Mouse (Mus musculus) limb, embryonic 14.5 days (tissue): ENCODE results near the gene Slc1a2. TPM values are rescaled to one million over a fixed set of nuclear protein-coding genes. Genes with fewer than 3 reads are reported as not detected.

Experiments
- ATAC-seq: fragments of 200-750 bp; cut with Nextera tagmentation; 2 replicates; pipeline ENCODE4 v1.8.0; 2017; ENCODE audit warnings: low read depth, moderate number of reproducible peaks, moderate TSS enrichment; ENCODE audit not compliant: low FRiP score
- DNase-seq: peaks from one replicate; pipeline ENCODE4 v3.0.0-alpha.2; 2015; ENCODE audit warnings: low spot score
- H3K27ac ChIP-seq: fragments of 300-500 bp; sonication (generic); replicated peaks from 2 replicates; pipeline ENCODE4 v1.5.1; 2014; ENCODE audit warnings: low read depth, mild to moderate bottlenecking, low read length, moderate library complexity, mixed read lengths
- H3K27me3 ChIP-seq: fragments of 300-500 bp; sonication (generic); 2 replicates; pipeline ENCODE4 v1.6.1; 2014; ENCODE audit warnings: low read length, mixed read lengths; ENCODE audit not compliant: control insufficient read depth, insufficient read depth
- H3K36me3 ChIP-seq: fragments of 300-500 bp; sonication (generic); 2 replicates; pipeline ENCODE4 v1.6.1; 2014; ENCODE audit warnings: mild to moderate bottlenecking, low read length, moderate library complexity, mixed read lengths; ENCODE audit not compliant: control insufficient read depth, insufficient read depth
- H3K4me1 ChIP-seq: fragments of 300-500 bp; sonication (generic); 2 replicates; pipeline ENCODE4 v1.6.1; 2014; ENCODE audit warnings: antibody characterized with exemption, low read length, mixed read lengths; ENCODE audit not compliant: control insufficient read depth, insufficient read depth
- H3K4me2 ChIP-seq: fragments of 300-500 bp; sonication (generic); replicated peaks from 2 replicates; pipeline ENCODE4 v1.6.1; 2014; ENCODE audit warnings: low read depth, mild to moderate bottlenecking, low read length, moderate library complexity; ENCODE audit not compliant: severe bottlenecking
- H3K4me3 ChIP-seq: fragments of 300-500 bp; sonication (generic); replicated peaks from 2 replicates; pipeline ENCODE4 v1.5.1; 2014; ENCODE audit warnings: low read length
- H3K9ac ChIP-seq: fragments of 300-500 bp; sonication (generic); 2 replicates; pipeline ENCODE4 v1.6.1; 2014; ENCODE audit warnings: mild to moderate bottlenecking, low read depth, low read length, moderate library complexity; ENCODE audit not compliant: severe bottlenecking
- H3K9me3 ChIP-seq: fragments of 300-500 bp; sonication (generic); 2 replicates; pipeline ENCODE4 v1.6.1; 2016; ENCODE audit warnings: low read length; ENCODE audit not compliant: control insufficient read depth
- POLR2A ChIP-seq: fragments of 200-500 bp; IDR thresholded peaks from 2 replicates; pipeline ENCODE4 v1.8.0; 2012; ENCODE audit warnings: inconsistent platforms, mild to moderate bottlenecking, moderate library complexity, borderline replicate concordance; ENCODE audit not compliant: insufficient read depth, insufficient read length; ENCODE audit errors: extremely low read depth
- WGBS: fragments of 180-500 bp; shearing (Covaris S2); extraction: QIAGEN DNeasy Blood & Tissue Kit; methylation state at CpG from one replicate; pipeline ENCODE4 v1.1.7; 2014; 5-methylcytosine and 5-hydroxymethylcytosine counted together
- polyA plus RNA-seq, 2 experiments: library from polyadenylated mRNA; depleted of rRNA in 1 of 2; stranded (reverse) in 1 of 2; unstranded in 1 of 2; fragments of >200 nt; fragmentation: Nextera tagmentation in 1 of 2; extraction: Ambion mirVana in 1 of 2; gene quantifications; 2 replicates each; pipeline versions ENCODE4 v1.2.1 to v1.2.3; 2012 to 2014

Slc1a2 gene
- polyA plus RNA-seq, 2 experiments, result 0.89 to 1.6 TPM

DNA sequence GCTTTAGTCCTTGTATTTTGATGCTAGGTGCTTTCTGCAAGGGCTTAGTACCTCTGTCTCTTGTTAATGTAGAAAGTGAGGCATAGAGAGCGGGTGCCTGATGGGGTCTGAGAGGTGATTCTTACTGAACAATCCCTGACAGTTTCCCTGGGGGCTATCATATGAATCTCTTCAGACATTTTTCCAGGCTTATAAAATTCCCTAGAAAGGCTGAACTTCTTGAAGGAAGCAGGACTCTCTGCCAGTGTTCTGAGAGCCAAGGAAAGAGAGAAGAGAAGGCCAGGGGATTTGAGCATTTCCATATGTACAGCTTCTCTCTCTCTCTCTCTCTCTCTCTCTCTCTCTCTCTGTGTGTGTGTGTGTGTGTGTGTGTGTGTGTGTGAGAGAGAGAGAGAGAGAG is 151.0 kb downstream of the Slc1a2 start:
- ATAC-seq (no peak), DNase-seq (peak; percentile 42)
- Histone ChIP-seq H3K9ac (no peak overlapping the region), H3K9me3 (no peaks in the 10 kb centered on the region), H3K4me1 (peaks cover 7% of the 10 kb centered on the region; the same call in 1 of the 2 replicates), H3K4me3 (no peak overlapping the region), H3K36me3 (no peaks in the 10 kb centered on the region), H3K4me2 (no peak overlapping the region), H3K27me3 (no peaks in the 10 kb centered on the region), H3K27ac (no peak overlapping the region)
- 55% methylated on average over 1 of the region's 1 CpGs for WGBS
- no peak for TF ChIP-seq POLR2A

DNA sequence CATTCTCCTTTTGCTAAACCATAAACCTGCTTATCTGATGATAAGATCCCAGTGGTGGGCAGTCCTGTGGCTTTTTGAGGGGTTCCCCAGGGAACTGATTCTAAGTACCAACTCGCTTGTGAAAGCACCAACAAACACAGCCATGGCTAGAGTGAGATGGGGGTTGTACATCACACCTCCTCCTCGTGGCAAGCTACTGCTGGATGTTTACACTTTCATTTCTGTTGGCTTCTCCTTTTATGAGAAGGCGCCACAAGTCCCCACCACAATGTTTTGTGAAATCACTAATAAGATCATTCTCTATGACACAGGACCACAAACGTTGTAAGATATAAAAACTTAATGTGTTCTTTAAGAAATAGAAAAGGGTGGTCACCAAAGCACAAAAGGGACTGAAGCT is 154.3 kb downstream of the Slc1a2 start:
- no peak overlapping the region for H3K27ac ChIP-seq
- DNase-seq (no peak), ATAC-seq (no peak)
- no peaks in the 10 kb centered on the region for H3K36me3 ChIP-seq
- H3K4me3 ChIP-seq, result no peak overlapping the region
- peaks cover 7% of the 10 kb centered on the region; the same call in 1 of the 2 replicates for H3K4me1 ChIP-seq
- H3K27me3 ChIP-seq, result no peaks in the 10 kb centered on the region
- no peak for TF ChIP-seq POLR2A
- no peaks in the 10 kb centered on the region for H3K9me3 ChIP-seq
- H3K9ac ChIP-seq, result no peak overlapping the region
- 63% methylated on average over 4 of the region's 4 CpGs for WGBS
- H3K4me2 ChIP-seq, result no peak overlapping the region

DNA sequence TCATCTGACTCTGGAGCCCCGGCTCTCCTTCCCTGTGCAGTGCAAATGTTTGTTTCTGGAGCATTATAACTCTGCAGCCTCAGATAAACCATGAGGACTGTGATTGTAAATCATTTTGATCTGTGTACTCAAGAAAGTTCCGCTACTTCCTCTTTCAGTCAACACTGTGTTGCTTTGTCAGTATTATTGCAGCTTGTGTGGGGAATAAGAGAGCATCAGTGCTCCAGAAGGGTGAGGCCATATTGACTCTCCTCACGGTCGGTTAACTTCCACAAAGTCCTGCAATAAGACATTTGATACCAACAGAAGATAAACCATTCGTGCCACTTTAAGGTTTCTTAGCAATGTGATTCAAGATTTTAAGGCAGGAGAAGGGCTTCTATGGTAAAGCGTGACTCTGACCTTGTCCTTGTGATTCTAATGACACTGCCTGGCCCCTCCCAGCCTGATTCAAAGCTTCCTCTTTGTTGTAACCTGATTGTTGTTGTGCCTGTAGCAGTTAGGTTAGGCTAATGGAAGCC is 156.9 kb downstream of the Slc1a2 start:
- H3K4me1 ChIP-seq, result peaks cover 5% of the 10 kb centered on the region
- no peak for ATAC-seq
- WGBS, result 68% methylated on average over 6 of the region's 6 CpGs

DNA sequence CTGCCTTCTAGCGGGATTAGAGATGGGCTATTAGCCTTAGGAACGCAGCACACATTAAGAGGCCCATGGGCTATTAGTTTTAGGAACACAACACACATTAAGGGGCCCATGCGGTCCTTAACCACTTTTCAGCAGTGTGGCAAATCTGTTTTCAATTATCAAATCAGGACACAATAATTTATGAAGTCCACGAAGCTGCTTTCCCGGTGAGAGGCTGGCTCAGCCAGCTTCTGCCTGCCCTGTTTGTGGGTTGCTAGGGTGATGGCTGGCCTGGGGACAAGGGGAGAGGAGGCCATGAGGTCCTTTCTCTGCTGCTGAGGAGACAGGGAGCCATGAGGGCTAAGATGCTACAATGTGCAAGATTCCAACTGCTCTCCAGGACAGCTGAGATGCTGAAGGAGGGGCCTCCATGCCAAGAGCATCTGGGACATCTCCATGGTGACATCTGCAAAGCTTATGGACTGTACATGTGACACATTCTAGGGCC is 161.8 kb downstream of the Slc1a2 start:
- Histone ChIP-seq H3K4me1 (peaks cover 18% of the 10 kb centered on the region), H3K36me3 (no peaks in the 10 kb centered on the region), H3K4me3 (no peak overlapping the region), H3K4me2 (no peak overlapping the region), H3K27ac (no peak overlapping the region), H3K27me3 (no peaks in the 10 kb centered on the region), H3K9me3 (no peaks in the 10 kb centered on the region), H3K9ac (no peak overlapping the region)
- 18% methylated on average over 5 of the region's 5 CpGs for WGBS
- TF ChIP-seq POLR2A, result no peak
- ATAC-seq (peak; percentile 66), DNase-seq (peak; percentile 23)

More for the DNA sequence above, 156.9 kb downstream of the Slc1a2 start:
- Histone ChIP-seq H3K4me2 (no peak overlapping the region), H3K9me3 (no peaks in the 10 kb centered on the region), H3K27me3 (no peaks in the 10 kb centered on the region), H3K4me3 (no peak overlapping the region), H3K9ac (no peak overlapping the region), H3K36me3 (no peaks in the 10 kb centered on the region), H3K27ac (no peak overlapping the region)
- DNase-seq, result no peak
- TF ChIP-seq POLR2A, result no peak

DNA sequence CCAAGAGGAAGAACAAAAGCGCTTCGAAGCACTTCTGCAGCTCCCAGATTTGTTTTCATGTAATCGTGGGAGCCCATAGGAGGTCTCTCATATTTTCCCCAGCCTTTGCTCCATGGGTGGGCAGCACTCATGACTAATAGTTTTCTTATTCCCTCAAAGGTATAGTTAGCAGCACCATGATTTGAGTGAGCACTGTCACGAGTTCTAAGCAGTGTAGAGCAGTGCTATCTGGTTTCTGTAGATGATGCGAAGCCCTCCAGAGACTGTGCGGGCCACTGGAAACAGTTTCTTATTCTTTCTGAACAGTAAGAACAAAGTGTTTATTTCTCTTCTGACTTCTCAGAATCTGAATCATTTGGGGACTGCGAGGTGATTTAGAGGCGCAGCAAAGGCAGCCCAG is 162.3 kb downstream of the Slc1a2 start:
- Histone ChIP-seq H3K9ac (no peak overlapping the region), H3K36me3 (no peaks in the 10 kb centered on the region), H3K27me3 (no peaks in the 10 kb centered on the region), H3K9me3 (no peaks in the 10 kb centered on the region), H3K27ac (no peak overlapping the region), H3K4me1 (peaks cover 18% of the 10 kb centered on the region), H3K4me2 (no peak overlapping the region), H3K4me3 (no peak overlapping the region)
- TF ChIP-seq POLR2A, result no peak
- WGBS, result 59% methylated on average over 8 of the region's 8 CpGs
- no peak for DNase-seq
- ATAC-seq, result no peak

DNA sequence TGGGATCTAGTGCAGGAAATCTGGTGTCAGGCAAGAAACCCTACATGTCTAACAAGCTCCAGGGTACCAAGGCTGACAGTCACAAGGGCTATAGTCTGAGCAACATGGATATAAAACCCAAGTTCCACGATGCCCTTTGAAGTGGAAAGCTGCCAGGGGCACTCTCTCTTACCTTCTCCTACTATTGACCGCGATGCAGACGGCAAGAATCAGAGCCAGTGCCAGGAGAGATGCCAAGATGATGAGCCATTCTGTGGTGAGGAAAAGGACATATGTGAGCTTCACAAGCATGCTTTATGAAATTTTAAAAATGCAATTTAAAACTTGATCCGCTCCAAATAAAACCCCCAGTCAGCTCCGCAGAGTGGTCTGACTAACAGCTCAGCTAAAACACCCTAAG is 163.6 kb downstream of the Slc1a2 start:
- no peak overlapping the region for H3K9ac ChIP-seq
- no peak for DNase-seq
- H3K4me2 ChIP-seq, result no peak overlapping the region
- no peaks in the 10 kb centered on the region for H3K27me3 ChIP-seq
- H3K9me3 ChIP-seq, result no peaks in the 10 kb centered on the region
- no peaks in the 10 kb centered on the region for H3K36me3 ChIP-seq
- no peak overlapping the region for H3K27ac ChIP-seq
- TF ChIP-seq POLR2A, result no peak
- H3K4me3 ChIP-seq, result no peak overlapping the region
- ATAC-seq, result no peak
- peaks cover 18% of the 10 kb centered on the region for H3K4me1 ChIP-seq
- WGBS, result 83% methylated on average over 6 of the region's 6 CpGs
